Mouse (Mus musculus) kidney, adult 2 months (tissue): ENCODE results near the gene Fbxl13.

Source experiments
- CTCF ChIP-seq: fragments of 200-500 bp; conservative IDR thresholded peaks from 2 replicates; pipeline ENCODE4 v1.5.1; 2011; ENCODE audit warnings: low read depth, mild to moderate bottlenecking, control low read depth, low read length, moderate library complexity, mixed read lengths; ENCODE audit not compliant: insufficient read depth, insufficient read length
- POLR2A ChIP-seq: fragments of 200-500 bp; IDR thresholded peaks from one replicate; pipeline ENCODE4 v1.6.1; 2011; ENCODE audit warnings: low read depth, low read length, control low read depth

- TF ChIP-seq CTCF (no peak), POLR2A (no peak)
These were observed 28.9 kb downstream of the Fbxl13 start for GRCm38 (mm10) chr5:21616450-21617009.
